Mouse (Mus musculus): ENCODE measurements around the gene Rgs8. TPM values are rescaled to one million over a fixed set of nuclear protein-coding genes. Genes with fewer than 3 reads are reported as not detected.

Rgs8 gene
- polyA plus RNA-seq, 1 experiment from 2014 or later: 0.32 TPM

DNA sequence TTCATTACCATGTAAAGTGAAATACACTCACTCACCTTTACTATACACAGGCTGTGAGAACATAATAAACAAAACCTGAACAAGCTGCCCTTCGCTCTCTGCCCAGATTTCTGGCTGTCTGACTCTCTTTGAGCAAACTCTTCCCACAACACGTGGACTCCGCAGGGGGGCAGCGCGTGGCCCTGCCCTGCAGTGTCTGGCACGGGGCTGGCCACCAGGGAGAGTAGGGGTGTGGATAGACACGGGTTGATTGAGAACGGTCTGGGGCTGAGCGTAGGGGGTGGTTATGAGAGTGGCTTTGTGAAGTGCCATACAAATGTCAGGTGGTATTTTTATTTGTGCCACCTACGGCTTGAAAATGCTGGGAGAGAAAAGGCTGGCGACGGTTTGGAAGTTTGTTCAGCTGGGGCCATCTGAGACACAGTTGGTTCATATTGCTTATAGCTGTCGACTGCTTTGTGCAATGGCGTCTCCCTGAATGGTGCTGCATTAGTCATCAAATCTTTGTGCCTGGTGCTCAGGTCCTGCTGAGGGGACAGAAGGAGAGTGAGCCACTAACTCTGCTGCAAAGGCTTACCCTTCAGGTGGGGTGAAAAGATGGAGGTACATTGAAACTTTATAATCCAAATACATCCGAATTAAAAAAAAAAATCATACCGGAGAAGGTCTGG lies 44.9 kb downstream of the Rgs8 start:
- no peak overlapping the region for H3K4me3 ChIP-seq (replicated peaks; ENCODE audit: low read length)
- no peak overlapping the region for H3K4me2 ChIP-seq (ENCODE audit: low read depth, low read length)
- H3K36me3 ChIP-seq (ENCODE audit: control insufficient read depth, insufficient read depth, low read length): no peaks in the 10 kb centered on the region
- ATAC-seq (ENCODE audit: insufficient read depth, low FRiP score): no peak
- no peaks in the 10 kb centered on the region for H3K27me3 ChIP-seq (ENCODE audit: control insufficient read depth, insufficient read depth, low read length)
- no peaks in the 10 kb centered on the region for H3K9me3 ChIP-seq (replicated peaks; ENCODE audit: control insufficient read depth, low read length)
- no peak overlapping the region for H3K9ac ChIP-seq (ENCODE audit: low read length)
- no peak overlapping the region for H3K27ac ChIP-seq (ENCODE audit: low read length)
- no peaks in the 10 kb centered on the region for H3K4me1 ChIP-seq (ENCODE audit: control insufficient read depth, insufficient read depth, low read length)
- WGBS: 72% methylated on average over 16 of the region's 16 CpGs

DNA sequence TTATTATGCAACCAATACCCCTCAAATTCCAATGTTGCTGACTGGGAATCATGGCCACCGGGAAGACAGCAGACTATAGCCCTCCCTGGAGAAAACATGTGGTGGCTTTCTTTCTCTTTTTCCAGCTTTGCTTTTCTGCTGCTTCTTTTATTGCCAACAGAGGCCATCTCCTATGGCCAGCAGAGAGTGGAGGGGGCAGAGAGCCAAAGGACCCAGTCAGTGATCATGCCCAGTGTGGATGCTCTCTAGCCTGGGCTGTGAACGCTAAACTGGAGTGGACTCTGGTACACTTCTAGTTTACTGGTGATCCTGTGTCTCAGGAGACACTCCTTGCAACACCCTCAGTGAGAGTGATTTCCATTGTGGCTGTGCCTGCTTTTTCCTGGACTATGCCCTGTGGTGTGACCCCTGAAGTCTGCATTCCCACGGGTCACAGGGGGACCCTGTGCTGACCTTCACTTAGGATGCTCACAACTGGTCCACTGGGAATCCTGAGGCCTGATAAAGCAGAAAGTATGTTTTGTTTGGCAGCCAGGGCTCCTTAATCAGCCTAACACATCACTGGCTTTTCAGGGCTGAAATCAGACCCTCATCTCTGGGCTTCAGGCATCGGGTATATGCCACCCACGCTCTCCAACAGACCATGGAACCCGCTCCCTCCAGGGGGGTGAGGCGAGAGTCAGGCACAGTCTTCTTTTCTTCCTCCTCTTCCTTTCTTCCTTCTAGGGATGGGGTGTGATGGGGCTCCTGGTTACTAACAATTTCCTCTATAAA lies 45.7 kb downstream of the Rgs8 start:
- ATAC-seq (ENCODE audit: insufficient read depth, low FRiP score): no peak
- H3K9ac ChIP-seq (ENCODE audit: low read length): no peak overlapping the region
- no peak overlapping the region for H3K27ac ChIP-seq (ENCODE audit: low read length)
- no peak overlapping the region for H3K4me2 ChIP-seq (ENCODE audit: low read depth, low read length)
- no peak overlapping the region for H3K4me3 ChIP-seq (replicated peaks; ENCODE audit: low read length)
- no peaks in the 10 kb centered on the region for H3K9me3 ChIP-seq (replicated peaks; ENCODE audit: control insufficient read depth, low read length)
- no peaks in the 10 kb centered on the region for H3K36me3 ChIP-seq (ENCODE audit: control insufficient read depth, insufficient read depth, low read length)
- H3K27me3 ChIP-seq (ENCODE audit: control insufficient read depth, insufficient read depth, low read length): no peaks in the 10 kb centered on the region
- 68% methylated on average over 7 of the region's 7 CpGs for WGBS
- no peaks in the 10 kb centered on the region for H3K4me1 ChIP-seq (ENCODE audit: control insufficient read depth, insufficient read depth, low read length)

DNA sequence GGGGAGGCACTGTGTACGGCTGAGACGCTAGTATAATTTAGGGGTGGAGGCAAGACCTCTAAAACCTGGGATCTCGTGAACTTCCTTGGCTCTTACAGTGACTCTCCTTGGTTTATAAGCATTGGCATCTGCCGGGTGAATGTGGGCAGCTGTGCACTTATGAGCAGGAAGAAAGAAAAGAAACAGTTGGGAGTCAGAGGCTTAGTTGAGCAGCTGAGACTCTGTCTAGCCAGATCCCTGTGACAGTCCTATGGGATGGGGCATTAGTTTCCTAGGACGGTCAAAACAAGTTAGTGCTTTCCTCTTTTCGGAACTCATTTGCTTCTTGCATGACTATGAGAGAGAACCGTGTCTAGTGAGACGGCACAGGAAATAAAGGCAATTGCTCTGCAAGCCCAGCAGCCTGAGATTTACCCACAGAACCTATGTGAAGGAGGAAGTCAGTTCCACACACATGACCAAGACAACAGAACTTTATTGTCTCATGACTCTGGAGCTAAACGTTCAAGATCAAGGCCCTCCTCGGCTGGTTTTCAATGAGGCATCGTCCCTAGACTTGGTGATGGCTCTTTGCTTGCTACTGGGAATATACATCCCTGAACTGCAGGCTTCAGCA lies 47.7 kb downstream of the Rgs8 start:
- Histone ChIP-seq H3K9ac (ENCODE audit: low read length) (no peak overlapping the region), H3K27ac (ENCODE audit: low read length) (no peak overlapping the region), H3K36me3 (ENCODE audit: control insufficient read depth, insufficient read depth, low read length) (no peaks in the 10 kb centered on the region), H3K4me2 (ENCODE audit: low read depth, low read length) (no peak overlapping the region), H3K9me3 (replicated peaks; ENCODE audit: control insufficient read depth, low read length) (no peaks in the 10 kb centered on the region), H3K27me3 (ENCODE audit: control insufficient read depth, insufficient read depth, low read length) (no peaks in the 10 kb centered on the region), H3K4me1 (ENCODE audit: control insufficient read depth, insufficient read depth, low read length) (0 out of 2 replicates have a peak, but pooled peaks cover 3% of the 10 kb centered on the region), H3K4me3 (replicated peaks; ENCODE audit: low read length) (no peak overlapping the region)
- no peak for ATAC-seq (ENCODE audit: insufficient read depth, low FRiP score)
- WGBS: 73% methylated on average over 11 of the region's 11 CpGs

DNA sequence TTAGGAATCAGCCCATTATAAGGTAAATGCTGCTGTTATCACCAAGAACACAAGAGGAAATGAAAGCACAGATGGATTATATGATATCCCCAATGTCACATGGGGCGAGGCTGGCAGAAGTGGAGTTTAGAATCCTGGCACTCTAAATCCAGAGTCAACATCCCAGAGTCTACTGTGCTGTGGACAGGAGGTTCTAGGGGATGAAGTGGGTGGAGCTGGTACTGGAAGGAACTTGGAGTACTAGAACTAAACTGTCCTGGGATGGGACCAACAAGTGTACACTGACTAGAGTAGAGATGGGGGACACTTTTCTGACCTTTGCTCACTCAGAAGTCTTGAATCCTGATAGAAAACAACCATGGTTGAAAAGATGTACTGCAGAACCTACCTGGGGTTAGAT lies 48.6 kb downstream of the Rgs8 start:
- Histone ChIP-seq H3K4me2 (ENCODE audit: low read depth, low read length) (no peak overlapping the region), H3K9me3 (replicated peaks; ENCODE audit: control insufficient read depth, low read length) (no peaks in the 10 kb centered on the region), H3K4me1 (ENCODE audit: control insufficient read depth, insufficient read depth, low read length) (0 out of 2 replicates have a peak, but pooled peaks cover 3% of the 10 kb centered on the region), H3K4me3 (replicated peaks; ENCODE audit: low read length) (no peak overlapping the region), H3K9ac (ENCODE audit: low read length) (no peak overlapping the region), H3K27ac (ENCODE audit: low read length) (no peak overlapping the region), H3K36me3 (ENCODE audit: control insufficient read depth, insufficient read depth, low read length) (no peaks in the 10 kb centered on the region), H3K27me3 (ENCODE audit: control insufficient read depth, insufficient read depth, low read length) (no peaks in the 10 kb centered on the region)
- 87% methylated on average over 1 of the region's 1 CpGs for WGBS
- ATAC-seq (ENCODE audit: insufficient read depth, low FRiP score): no peak

DNA sequence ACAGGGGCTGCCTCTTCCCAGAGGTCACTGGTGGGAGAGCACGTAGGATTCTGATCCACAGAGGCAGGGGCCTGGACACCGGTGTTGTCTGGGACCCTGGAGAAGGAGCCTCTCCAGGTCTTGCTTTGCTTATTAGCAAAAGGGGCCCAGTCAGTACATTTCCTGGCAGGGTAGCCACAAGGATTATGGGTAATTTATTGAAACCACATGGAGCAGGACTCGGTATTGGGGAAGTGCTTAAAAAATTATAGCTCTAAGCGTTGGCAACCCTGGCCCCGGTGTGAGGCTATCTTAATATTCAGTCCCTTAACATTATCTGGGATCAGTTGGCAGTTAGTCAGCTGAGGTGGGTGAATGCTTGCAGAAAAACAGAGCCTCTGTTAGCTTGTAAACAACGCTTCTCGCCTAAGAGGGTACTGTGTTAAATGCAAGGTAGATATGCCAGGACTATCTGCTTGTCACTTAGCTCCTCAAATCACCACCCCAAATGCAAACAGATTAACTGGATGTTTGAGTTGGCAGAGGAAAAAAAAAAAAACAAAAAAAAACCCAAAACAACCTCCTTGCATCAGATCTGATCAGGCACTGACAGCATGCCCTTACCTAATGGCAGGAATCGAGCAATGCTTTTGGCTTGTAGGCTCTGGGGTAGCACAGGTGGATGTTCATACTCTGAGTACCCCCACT lies 49.5 kb downstream of the Rgs8 start:
- H3K4me2 ChIP-seq (ENCODE audit: low read depth, low read length): no peak overlapping the region
- H3K4me3 ChIP-seq (replicated peaks; ENCODE audit: low read length): no peak overlapping the region
- no peak overlapping the region for H3K9ac ChIP-seq (ENCODE audit: low read length)
- H3K27me3 ChIP-seq (ENCODE audit: control insufficient read depth, insufficient read depth, low read length): no peaks in the 10 kb centered on the region
- no peak overlapping the region for H3K27ac ChIP-seq (ENCODE audit: low read length)
- H3K36me3 ChIP-seq (ENCODE audit: control insufficient read depth, insufficient read depth, low read length): no peaks in the 10 kb centered on the region
- H3K9me3 ChIP-seq (replicated peaks; ENCODE audit: control insufficient read depth, low read length): no peaks in the 10 kb centered on the region
- H3K4me1 ChIP-seq (ENCODE audit: control insufficient read depth, insufficient read depth, low read length): 0 out of 2 replicates have a peak, but pooled peaks cover 3% of the 10 kb centered on the region
- 77% methylated on average over 8 of the region's 8 CpGs for WGBS
- no peak for ATAC-seq (ENCODE audit: insufficient read depth, low FRiP score)

DNA sequence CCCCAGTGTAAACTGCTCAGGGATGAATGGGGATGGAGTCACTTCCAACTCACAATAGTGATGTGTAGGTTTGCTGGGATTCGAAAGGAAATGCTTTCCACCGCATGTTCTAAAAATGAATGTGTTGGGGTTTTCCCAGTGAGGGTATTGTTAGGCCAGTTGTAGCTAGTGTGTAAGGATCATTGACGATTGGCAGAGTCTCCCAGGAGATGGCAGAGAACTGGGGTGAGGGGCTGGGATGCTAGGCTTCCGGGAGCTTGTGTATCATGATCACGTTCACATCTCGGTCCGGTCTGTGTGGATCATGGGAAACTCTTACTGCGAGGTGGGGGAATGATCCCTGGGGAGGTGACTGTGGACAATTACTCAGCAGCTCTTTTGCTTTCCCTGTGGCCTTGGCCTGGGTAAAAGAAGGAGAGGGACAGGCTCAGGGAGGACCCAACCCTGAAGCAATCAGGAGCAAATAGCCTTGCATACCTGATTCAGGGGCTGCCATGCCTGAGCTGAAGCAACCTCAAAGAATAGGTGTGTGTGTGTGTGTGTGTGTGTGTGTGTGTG lies 50.1 kb downstream of the Rgs8 start:
- no peak overlapping the region for H3K4me3 ChIP-seq (replicated peaks; ENCODE audit: low read length)
- 64% methylated on average over 8 of the region's 8 CpGs for WGBS
- H3K4me2 ChIP-seq (ENCODE audit: low read depth, low read length): no peak overlapping the region
- no peak for ATAC-seq (ENCODE audit: insufficient read depth, low FRiP score)
- no peak overlapping the region for H3K27ac ChIP-seq (ENCODE audit: low read length)
- H3K27me3 ChIP-seq (ENCODE audit: control insufficient read depth, insufficient read depth, low read length): no peaks in the 10 kb centered on the region
- H3K9me3 ChIP-seq (replicated peaks; ENCODE audit: control insufficient read depth, low read length): no peaks in the 10 kb centered on the region
- H3K9ac ChIP-seq (ENCODE audit: low read length): no peak overlapping the region
- 0 out of 2 replicates have a peak, but pooled peaks cover 3% of the 10 kb centered on the region for H3K4me1 ChIP-seq (ENCODE audit: control insufficient read depth, insufficient read depth, low read length)
- H3K36me3 ChIP-seq (ENCODE audit: control insufficient read depth, insufficient read depth, low read length): no peaks in the 10 kb centered on the region

DNA sequence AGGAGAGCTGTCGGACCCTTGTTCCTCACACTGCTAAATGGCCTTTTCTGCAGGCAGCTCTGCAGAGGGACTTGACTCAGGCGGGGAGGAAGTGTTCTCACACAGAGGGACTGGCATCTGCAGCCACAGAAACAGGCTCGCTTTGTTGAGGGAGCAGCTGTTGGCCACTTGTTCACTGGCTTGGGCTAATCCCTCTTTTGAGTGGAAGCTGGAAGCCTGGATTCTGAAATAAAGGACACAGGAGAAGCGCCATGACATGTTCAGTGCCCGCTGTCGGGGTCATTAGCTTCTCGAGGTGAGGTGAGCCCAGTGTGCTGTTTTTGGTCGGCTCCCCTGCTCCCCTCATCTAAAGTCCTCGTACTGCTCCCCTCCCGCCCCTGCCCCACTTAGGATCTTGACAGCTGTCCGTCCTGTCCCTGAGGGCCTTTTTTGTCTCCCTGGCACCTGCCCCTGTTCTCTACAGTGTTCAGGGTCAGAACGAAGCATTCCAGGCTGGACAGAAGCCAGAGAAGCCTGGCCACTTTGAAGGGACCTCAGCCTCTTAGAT lies 50.7 kb downstream of the Rgs8 start:
- H3K9me3 ChIP-seq (replicated peaks; ENCODE audit: control insufficient read depth, low read length): no peaks in the 10 kb centered on the region
- no peak overlapping the region for H3K4me2 ChIP-seq (ENCODE audit: low read depth, low read length)
- no peaks in the 10 kb centered on the region for H3K27me3 ChIP-seq (ENCODE audit: control insufficient read depth, insufficient read depth, low read length)
- H3K4me1 ChIP-seq (ENCODE audit: control insufficient read depth, insufficient read depth, low read length): 0 out of 2 replicates have a peak, but pooled peaks cover 3% of the 10 kb centered on the region
- no peaks in the 10 kb centered on the region for H3K36me3 ChIP-seq (ENCODE audit: control insufficient read depth, insufficient read depth, low read length)
- ATAC-seq (ENCODE audit: insufficient read depth, low FRiP score): no peak
- WGBS: 21% methylated on average over 12 of the region's 12 CpGs
- H3K27ac ChIP-seq (ENCODE audit: low read length): no peak overlapping the region
- no peak overlapping the region; the same call in 1 of the 2 replicates for H3K9ac ChIP-seq (ENCODE audit: low read length)
- no peak overlapping the region for H3K4me3 ChIP-seq (replicated peaks; ENCODE audit: low read length)

DNA sequence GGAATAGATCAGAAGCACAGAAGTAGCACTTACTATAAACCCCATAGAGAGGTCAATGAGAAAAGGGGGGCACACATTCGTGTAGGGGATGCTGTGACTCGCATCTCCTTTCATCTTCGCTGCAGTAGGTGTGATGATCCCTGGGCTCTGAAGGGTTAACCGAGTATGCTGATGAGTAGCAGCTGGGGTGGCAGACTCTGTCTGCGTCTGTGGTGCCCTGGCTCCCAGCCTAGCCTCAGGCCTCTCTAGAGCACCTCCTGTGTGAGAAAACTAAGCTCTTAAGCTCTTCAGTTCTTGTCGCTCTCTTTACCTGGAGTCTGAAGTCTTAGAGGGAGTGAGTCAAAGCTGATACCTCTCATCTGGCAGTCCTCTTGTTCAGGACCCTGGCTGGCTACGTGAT lies 51.3 kb downstream of the Rgs8 start:
- WGBS: 20% methylated on average over 7 of the region's 7 CpGs
- ATAC-seq (ENCODE audit: insufficient read depth, low FRiP score): no peak
- Histone ChIP-seq H3K4me1 (ENCODE audit: control insufficient read depth, insufficient read depth, low read length) (peaks cover 5% of the 10 kb centered on the region; the same call in 1 of the 2 replicates), H3K9me3 (replicated peaks; ENCODE audit: control insufficient read depth, low read length) (no peaks in the 10 kb centered on the region), H3K36me3 (ENCODE audit: control insufficient read depth, insufficient read depth, low read length) (no peaks in the 10 kb centered on the region), H3K27me3 (ENCODE audit: control insufficient read depth, insufficient read depth, low read length) (no peaks in the 10 kb centered on the region), H3K9ac (ENCODE audit: low read length) (no peak overlapping the region), H3K27ac (ENCODE audit: low read length) (no peak overlapping the region), H3K4me3 (replicated peaks; ENCODE audit: low read length) (no peak overlapping the region), H3K4me2 (ENCODE audit: low read depth, low read length) (no peak overlapping the region)

All from stomach, embryonic 16.5 days (tissue).